Mouse (Mus musculus): ENCODE results near the gene Prps1l3. TPM values are rescaled to one million over a fixed set of nuclear protein-coding genes. Genes with fewer than 3 reads are reported as not detected.
A peak's percentile ranks its signal among the peaks of the same experiment; 100 is the strongest.

The Prps1l3 gene
- total and polyA plus RNA-seq, 3 experiments: 41.0 to 203 (median 130) TPM

GRCm38 (mm10) chr12:57231085-57231875 is 1.1 kb downstream of the Prps1l3 start:
- peak; percentile 37; the same call in 1 of the 2 replicates for ATAC-seq (ENCODE audit: extremely low read depth, insufficient number of reproducible peaks, low FRiP score, poor library complexity, severe bottlenecking)
- TF ChIP-seq GATA1 (IDR thresholded peaks at IDR 0.05; ENCODE audit: borderline replicate concordance, low read length): no peak
- Histone ChIP-seq H3K4me3 (ENCODE audit: low read depth, low read length) (peak overlapping the region; percentile 78), H3K36me3 (replicated peaks) (peaks cover 23% of the 10 kb centered on the region), H3K9me3 (replicated peaks) (no peaks in the 10 kb centered on the region), H3K4me1 (ENCODE audit: insufficient read depth, low read depth, low read length) (peaks cover 56% of the 10 kb centered on the region), H3K27me3 (ENCODE audit: insufficient read depth, low read length) (no peaks in the 10 kb centered on the region)
- DNase-seq (ENCODE audit: low spot score): peak; percentile 32

DNA sequence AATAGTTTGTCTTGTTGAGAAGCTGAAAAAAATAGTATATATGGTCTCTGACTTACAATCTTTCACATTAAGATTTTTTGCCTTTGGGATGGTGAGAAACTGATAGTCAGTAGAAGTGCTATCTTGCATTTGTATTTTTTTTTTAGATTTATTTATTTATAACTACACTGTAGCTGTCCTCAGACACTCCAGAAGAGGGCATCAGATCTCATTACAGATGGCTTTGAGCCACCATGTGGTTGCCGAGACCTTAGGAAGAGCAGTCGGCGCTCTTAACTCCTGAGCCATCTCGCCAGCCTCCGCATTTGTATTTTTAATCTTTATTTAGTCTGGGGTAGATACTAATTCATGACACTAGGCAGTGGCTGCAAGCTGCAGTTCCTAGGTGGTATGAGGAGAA is 3.2 kb downstream of the Prps1l3 start:
- TF ChIP-seq TAL1 (conservative IDR thresholded peaks at IDR 0.05; ENCODE audit: low read depth, low read length) (no peak), POLR2AphosphoS5 (IDR thresholded peaks at IDR 0.05; ENCODE audit: insufficient replicate concordance, low read depth, low read length) (no peak), CTCF (IDR thresholded peaks at IDR 0.05; ENCODE audit: low read depth, low read length) (no peak), GATA1 (IDR thresholded peaks at IDR 0.05; ENCODE audit: borderline replicate concordance, low read length) (no peak), GATA2 (IDR thresholded peaks at IDR 0.05; ENCODE audit: borderline replicate concordance, low read depth, low read length) (no peak)
- ATAC-seq (ENCODE audit: extremely low read depth, insufficient number of reproducible peaks, low FRiP score, poor library complexity, severe bottlenecking) (no peak), DNase-seq (ENCODE audit: low spot score) (no peak)
- Histone ChIP-seq H3K9me3 (replicated peaks) (no peaks in the 10 kb centered on the region), H3K36me3 (replicated peaks) (peaks cover 39% of the 10 kb centered on the region), H3K4me3 (ENCODE audit: low read depth, low read length) (peak overlapping the region; percentile 13; the same call in 1 of the 2 replicates), H3K4me1 (ENCODE audit: insufficient read depth, low read depth, low read length) (peaks cover 55% of the 10 kb centered on the region), H3K27me3 (ENCODE audit: insufficient read depth, low read length) (no peaks in the 10 kb centered on the region)

DNA sequence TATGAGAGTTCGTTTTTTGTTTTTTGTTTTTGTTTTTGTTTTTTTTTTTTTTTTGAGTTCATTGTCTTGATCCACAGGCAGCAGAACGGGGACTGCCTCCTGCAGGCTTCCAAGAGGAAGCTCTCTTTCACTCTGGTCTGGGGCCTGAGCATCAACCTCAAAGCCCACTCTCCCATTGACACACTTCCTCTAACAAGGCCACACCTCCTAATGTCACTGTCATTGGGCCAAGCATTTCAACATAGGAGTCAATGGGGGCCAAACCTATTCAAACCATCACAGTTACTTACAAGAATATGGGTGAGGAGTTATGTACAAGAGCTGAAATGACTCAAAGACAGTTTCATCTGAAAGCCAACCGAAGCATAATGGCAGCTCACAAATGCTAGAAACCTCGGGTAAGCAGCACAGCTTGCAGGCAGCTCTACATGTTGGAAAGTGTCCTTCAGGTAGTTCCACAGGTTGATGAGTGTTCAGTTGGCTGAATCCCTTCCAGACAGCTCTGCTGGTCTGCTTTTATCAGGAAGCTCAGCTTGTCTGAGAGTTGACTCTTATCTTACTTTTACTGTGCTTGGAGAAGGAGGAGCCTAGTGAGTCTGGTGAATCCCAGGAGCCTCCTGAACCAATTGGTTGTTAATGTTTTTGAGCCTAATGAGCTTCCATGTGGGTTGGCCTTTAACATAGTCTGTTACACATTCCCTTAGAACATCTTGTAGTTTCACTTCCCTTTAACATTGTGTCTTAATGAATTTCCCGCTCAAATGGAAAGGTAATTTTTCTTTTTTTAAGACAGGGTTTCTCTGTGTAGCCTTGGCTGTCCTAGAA is 13.7 kb downstream of the Prps1l3 start:
- Histone ChIP-seq H3K4me1 (ENCODE audit: insufficient read depth, low read depth, low read length) (peaks cover 27% of the 10 kb centered on the region), H3K9me3 (replicated peaks) (no peaks in the 10 kb centered on the region), H3K27me3 (ENCODE audit: insufficient read depth, low read length) (no peaks in the 10 kb centered on the region), H3K4me3 (ENCODE audit: low read depth, low read length) (no peak overlapping the region), H3K36me3 (replicated peaks) (peaks cover 61% of the 10 kb centered on the region)
- DNase-seq (ENCODE audit: low spot score) (no peak), ATAC-seq (ENCODE audit: extremely low read depth, insufficient number of reproducible peaks, low FRiP score, poor library complexity, severe bottlenecking) (peak; percentile 90)
- TF ChIP-seq CTCF (IDR thresholded peaks at IDR 0.05; ENCODE audit: low read depth, low read length) (no peak), GATA1 (IDR thresholded peaks at IDR 0.05; ENCODE audit: borderline replicate concordance, low read length) (no peak), TAL1 (conservative IDR thresholded peaks at IDR 0.05; ENCODE audit: low read depth, low read length) (peak; percentile 62), GATA2 (IDR thresholded peaks at IDR 0.05; ENCODE audit: borderline replicate concordance, low read depth, low read length) (no peak)

DNA sequence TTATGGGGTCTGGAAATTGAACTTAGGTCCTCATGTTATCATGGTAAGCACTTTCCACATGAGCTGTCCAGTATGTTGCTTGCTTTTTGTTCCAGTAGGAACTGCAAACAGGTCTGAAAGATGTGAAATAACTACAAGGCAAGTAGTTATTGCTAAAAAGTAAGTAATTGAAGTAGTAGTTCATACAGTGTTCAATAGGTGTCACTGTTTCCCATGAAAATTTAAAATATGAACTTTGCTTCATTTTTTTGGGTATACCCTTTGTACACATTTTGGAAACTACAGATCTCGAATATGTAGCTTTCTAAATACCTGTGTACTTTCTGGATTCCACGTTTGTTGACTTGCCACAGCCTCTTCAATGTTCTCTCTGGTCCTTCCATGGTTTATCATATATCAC is 28.4 kb downstream of the Prps1l3 start:
- ATAC-seq (ENCODE audit: extremely low read depth, insufficient number of reproducible peaks, low FRiP score, poor library complexity, severe bottlenecking) (peak; percentile 28; the same call in 1 of the 2 replicates), DNase-seq (ENCODE audit: low spot score) (no peak)
- no peaks in the 10 kb centered on the region for H3K9me3 ChIP-seq (replicated peaks)
- H3K4me1 ChIP-seq (ENCODE audit: insufficient read depth, low read depth, low read length): no peaks in the 10 kb centered on the region
- H3K27me3 ChIP-seq (ENCODE audit: insufficient read depth, low read length): no peaks in the 10 kb centered on the region
- no peak for TF ChIP-seq GATA2 (IDR thresholded peaks at IDR 0.05; ENCODE audit: borderline replicate concordance, low read depth, low read length)
- TF ChIP-seq TAL1 (conservative IDR thresholded peaks at IDR 0.05; ENCODE audit: low read depth, low read length): no peak
- peak; percentile 13; the same call in 1 of the 2 replicates for TF ChIP-seq CTCF (IDR thresholded peaks at IDR 0.05; ENCODE audit: low read depth, low read length)
- H3K4me3 ChIP-seq (ENCODE audit: low read depth, low read length): no peak overlapping the region
- H3K36me3 ChIP-seq (replicated peaks): peaks cover 8% of the 10 kb centered on the region

DNA sequence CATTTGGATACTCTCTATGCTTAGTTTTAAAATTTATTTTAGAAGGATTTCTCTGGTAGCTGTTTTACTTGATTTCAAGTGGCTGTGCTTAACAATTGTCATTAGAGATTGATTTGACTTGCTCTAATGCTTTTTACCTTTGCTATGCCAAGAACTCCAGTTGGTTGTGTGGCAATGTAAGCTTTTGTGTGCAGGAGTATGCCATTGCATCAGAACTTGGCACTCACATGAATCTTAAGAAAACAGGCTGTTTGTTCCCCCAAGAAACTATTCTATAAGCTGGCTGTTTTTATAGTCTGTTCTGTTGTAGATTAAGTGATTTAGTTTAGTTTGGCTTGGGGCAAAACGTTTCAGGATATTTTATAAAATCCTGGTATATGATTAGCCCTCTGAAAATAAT is 45.2 kb downstream of the Prps1l3 start:
- peaks cover 12% of the 10 kb centered on the region for H3K36me3 ChIP-seq (replicated peaks)
- no peak for ATAC-seq (ENCODE audit: extremely low read depth, insufficient number of reproducible peaks, low FRiP score, poor library complexity, severe bottlenecking)
- TF ChIP-seq GATA2 (IDR thresholded peaks at IDR 0.05; ENCODE audit: borderline replicate concordance, low read depth, low read length) (no peak), GATA1 (IDR thresholded peaks at IDR 0.05; ENCODE audit: borderline replicate concordance, low read length) (no peak), POLR2AphosphoS5 (IDR thresholded peaks at IDR 0.05; ENCODE audit: insufficient replicate concordance, low read depth, low read length) (no peak), CTCF (IDR thresholded peaks at IDR 0.05; ENCODE audit: low read depth, low read length) (no peak), TAL1 (conservative IDR thresholded peaks at IDR 0.05; ENCODE audit: low read depth, low read length) (no peak)

More for the DNA sequence above, 45.2 kb downstream of the Prps1l3 start:
- DNase-seq (ENCODE audit: low spot score): no peak
- H3K9me3 ChIP-seq (replicated peaks): no peaks in the 10 kb centered on the region
- H3K27me3 ChIP-seq (ENCODE audit: insufficient read depth, low read length): no peaks in the 10 kb centered on the region
- no peak overlapping the region for H3K4me3 ChIP-seq (ENCODE audit: low read depth, low read length)
- H3K4me1 ChIP-seq (ENCODE audit: insufficient read depth, low read depth, low read length): no peaks in the 10 kb centered on the region

Measured in G1E (cell line).